Mouse (Mus musculus) testis, adult 2 months (tissue): ENCODE data around the gene Robo2. TPM values are rescaled to one million over a fixed set of nuclear protein-coding genes. Genes with fewer than 3 reads are reported as not detected.

Experiments used
- H3K27ac ChIP-seq: fragments of 200-500 bp; 2 replicates; pipeline ENCODE4 v1.5.1; 2012; ENCODE audit warnings: low read depth, low read length; ENCODE audit not compliant: control insufficient read depth, insufficient read depth
- H3K27me3 ChIP-seq: fragments of 200-500 bp; 2 replicates; pipeline ENCODE4 v1.6.1; 2012; ENCODE audit warnings: mild to moderate bottlenecking, low read length, moderate library complexity; ENCODE audit not compliant: control insufficient read depth, insufficient read depth
- H3K36me3 ChIP-seq: fragments of 200-500 bp; 2 replicates; pipeline ENCODE4 v1.6.1; 2012; ENCODE audit warnings: mild to moderate bottlenecking, low read length; ENCODE audit not compliant: control insufficient read depth, insufficient read depth
- H3K4me1 ChIP-seq: fragments of 200-500 bp; 2 replicates; pipeline ENCODE4 v1.6.1; 2012; ENCODE audit warnings: low read length; ENCODE audit not compliant: control insufficient read depth, insufficient read depth
- H3K4me3 ChIP-seq: fragments of 200-500 bp; 2 replicates; pipeline ENCODE4 v1.5.1; 2012; ENCODE audit warnings: low read depth, mild to moderate bottlenecking, low read length, moderate library complexity, mixed read lengths; ENCODE audit not compliant: control insufficient read depth
- CTCF ChIP-seq: fragments of 200-500 bp; IDR thresholded peaks from 2 replicates; pipeline ENCODE4 v1.5.1; 2012; ENCODE audit warnings: low read depth, mild to moderate bottlenecking, inconsistent platforms, low read length, moderate library complexity; ENCODE audit not compliant: control insufficient read depth, insufficient read depth, insufficient replicate concordance
- POLR2A ChIP-seq: fragments of 200-500 bp; IDR thresholded peaks from 2 replicates; pipeline ENCODE4 v1.6.1; 2012; ENCODE audit warnings: low read depth, mild to moderate bottlenecking, inconsistent platforms, low read length, moderate library complexity; ENCODE audit not compliant: control insufficient read depth
- polyA plus RNA-seq: library from polyadenylated mRNA; depleted of rRNA; stranded (reverse); fragments of >200 nt; gene quantifications from 2 replicates; pipeline ENCODE4 v1.2.3, GENCODE M21; 2012

The Robo2 gene
- polyA plus RNA-seq, 1 experiment = 0.15 TPM

- Histone ChIP-seq H3K27ac (no peak overlapping the region), H3K4me1 (no peaks in the 10 kb centered on the region), H3K27me3 (no peaks in the 10 kb centered on the region), H3K36me3 (no peaks in the 10 kb centered on the region), H3K4me3 (no peak overlapping the region)
- TF ChIP-seq CTCF = no peak
- TF ChIP-seq POLR2A = no peak
These were observed 210.9 kb downstream of the Robo2 start for GRCm38 (mm10) chr16:74200705-74201104.

GRCm38 (mm10) chr16:74200024-74200703, 211.5 kb downstream of the Robo2 start:
- no peaks in the 10 kb centered on the region for H3K4me1 ChIP-seq
- no peaks in the 10 kb centered on the region for H3K27me3 ChIP-seq
- no peak overlapping the region for H3K4me3 ChIP-seq
- TF ChIP-seq CTCF (no peak), POLR2A (no peak)
- H3K36me3 ChIP-seq = no peaks in the 10 kb centered on the region
- H3K27ac ChIP-seq = no peak overlapping the region

GRCm38 (mm10) chr16:74192979-74193554, 218.6 kb downstream of the Robo2 start:
- TF ChIP-seq POLR2A = no peak
- TF ChIP-seq CTCF = no peak

GRCm38 (mm10) chr16:74191621-74192020, 220.0 kb downstream of the Robo2 start:
- Histone ChIP-seq H3K4me1 (no peaks in the 10 kb centered on the region), H3K27me3 (no peaks in the 10 kb centered on the region), H3K36me3 (no peaks in the 10 kb centered on the region), H3K4me3 (no peak overlapping the region), H3K27ac (no peak overlapping the region)
- no peak for TF ChIP-seq CTCF
- TF ChIP-seq POLR2A = no peak

More at GRCm38 (mm10) chr16:74192979-74193554, 218.6 kb downstream of the Robo2 start:
- Histone ChIP-seq H3K27me3 (no peaks in the 10 kb centered on the region), H3K36me3 (no peaks in the 10 kb centered on the region), H3K4me1 (no peaks in the 10 kb centered on the region), H3K4me3 (no peak overlapping the region), H3K27ac (no peak overlapping the region)

- TF ChIP-seq CTCF (no peak), POLR2A (no peak)
- Histone ChIP-seq H3K36me3 (no peaks in the 10 kb centered on the region), H3K27ac (no peak overlapping the region), H3K27me3 (no peaks in the 10 kb centered on the region), H3K4me1 (no peaks in the 10 kb centered on the region), H3K4me3 (no peak overlapping the region)
These were observed 229.0 kb downstream of the Robo2 start for GRCm38 (mm10) chr16:74182509-74183113.

GRCm38 (mm10) chr16:74172673-74173072, 239.0 kb downstream of the Robo2 start:
- Histone ChIP-seq H3K36me3 (no peaks in the 10 kb centered on the region), H3K27ac (no peak overlapping the region), H3K4me1 (no peaks in the 10 kb centered on the region), H3K4me3 (no peak overlapping the region), H3K27me3 (no peaks in the 10 kb centered on the region)
- TF ChIP-seq POLR2A (no peak), CTCF (no peak)

- TF ChIP-seq CTCF (no peak), POLR2A (no peak)
- H3K4me3 ChIP-seq = no peak overlapping the region
- H3K4me1 ChIP-seq = no peaks in the 10 kb centered on the region
- H3K27me3 ChIP-seq = no peaks in the 10 kb centered on the region
- no peaks in the 10 kb centered on the region for H3K36me3 ChIP-seq
- no peak overlapping the region for H3K27ac ChIP-seq
These were observed 242.0 kb downstream of the Robo2 start for GRCm38 (mm10) chr16:74169642-74170041.

- Histone ChIP-seq H3K36me3 (no peaks in the 10 kb centered on the region), H3K4me3 (no peak overlapping the region), H3K27me3 (no peaks in the 10 kb centered on the region), H3K27ac (no peak overlapping the region), H3K4me1 (no peaks in the 10 kb centered on the region)
- no peak for TF ChIP-seq CTCF
- no peak for TF ChIP-seq POLR2A
These were observed 242.5 kb downstream of the Robo2 start for GRCm38 (mm10) chr16:74169121-74169520.
